Mouse (Mus musculus): Measurements from ENCODE around the gene 4921509C19Rik.
A peak's percentile ranks its signal among the peaks of the same experiment; 100 is the strongest.
"Not testable (repeated sequence)": the region's sequence is repeated elsewhere in the genome, so short reads cannot be mapped to it uniquely, and the experiment has no call there.

The 4921509C19Rik gene

GRCm38 (mm10) chr2:151476053-151476452 is at the start of gene 4921509C19Rik:
4921509C19Rik (minus strand) TSS chr2:151476153.
- not testable (repeated sequence) for DNase-seq

DNA sequence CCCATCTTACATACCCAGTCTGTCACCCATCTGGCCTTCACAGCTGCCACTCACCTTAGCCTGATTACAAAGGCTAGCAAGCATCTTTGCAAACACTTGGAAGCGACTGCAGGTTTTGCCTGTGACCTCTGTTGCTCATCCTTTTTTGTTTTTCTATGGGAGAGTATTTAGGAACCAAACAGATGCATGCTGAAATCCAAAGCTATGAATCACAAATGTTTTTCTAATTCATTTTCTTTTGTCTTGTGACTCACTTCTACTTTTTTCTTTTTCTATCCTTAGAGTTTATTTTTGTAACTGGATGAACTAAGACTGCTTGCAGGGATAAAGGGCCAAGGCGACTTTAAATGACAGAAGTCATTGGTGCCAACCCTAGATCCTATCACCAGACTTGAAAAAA is 49.6 kb upstream of the 4921509C19Rik start:
- no peak for DNase-seq

DNA sequence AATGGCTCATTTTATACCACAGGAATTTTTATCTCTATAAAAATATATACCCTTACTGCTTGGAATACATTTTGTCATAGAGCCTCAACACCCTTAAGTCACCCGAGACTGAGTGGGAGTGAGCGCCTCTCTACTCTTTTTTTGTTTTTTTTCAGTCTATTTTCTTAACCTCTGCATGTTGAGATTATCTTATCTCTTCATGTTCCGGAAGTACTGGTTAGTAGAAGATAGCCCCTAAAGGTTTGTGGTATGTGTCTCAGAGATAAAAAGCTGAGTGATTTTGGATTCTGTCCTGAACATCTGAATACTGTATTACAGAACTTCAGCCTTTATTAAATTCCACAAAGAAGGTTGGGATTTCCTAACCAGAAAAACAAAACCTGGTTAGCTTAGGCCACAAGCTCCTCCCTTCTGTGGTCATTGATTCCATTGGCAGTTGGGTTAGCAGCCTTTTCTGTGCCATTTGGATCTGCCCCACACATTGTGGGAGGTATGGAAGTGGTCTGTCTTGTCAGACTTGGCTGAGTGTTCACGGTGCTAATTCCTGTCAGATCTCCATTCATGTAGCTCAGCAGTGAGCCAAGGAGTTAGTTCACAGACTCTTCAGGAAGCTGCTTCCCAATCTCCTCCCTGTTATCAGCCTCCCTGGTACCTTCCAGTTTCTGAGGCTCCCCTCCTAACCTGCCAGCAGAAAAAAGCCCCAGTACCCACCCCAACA is 48.5 kb upstream of the 4921509C19Rik start:
- no peak for DNase-seq

DNA sequence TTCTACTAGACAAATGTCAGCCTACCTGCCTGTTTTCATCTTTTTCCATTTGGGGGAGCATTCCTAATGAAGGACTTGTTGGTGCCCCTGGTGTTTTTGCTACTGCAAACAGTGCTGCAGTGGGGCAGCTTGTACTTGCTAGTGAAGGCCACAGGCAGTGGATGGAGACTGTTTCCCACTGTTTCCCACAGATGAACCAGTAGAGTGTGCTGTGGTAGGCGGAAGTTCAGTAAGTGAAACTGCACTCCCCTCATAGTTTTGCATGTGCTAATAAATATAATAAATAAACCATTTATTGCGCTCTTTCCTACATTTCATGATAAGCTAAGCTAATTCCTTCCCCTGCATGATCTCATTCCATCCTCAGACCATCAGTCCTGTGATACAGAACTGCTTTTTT is 43.0 kb upstream of the 4921509C19Rik start:
- no peak for DNase-seq

DNA sequence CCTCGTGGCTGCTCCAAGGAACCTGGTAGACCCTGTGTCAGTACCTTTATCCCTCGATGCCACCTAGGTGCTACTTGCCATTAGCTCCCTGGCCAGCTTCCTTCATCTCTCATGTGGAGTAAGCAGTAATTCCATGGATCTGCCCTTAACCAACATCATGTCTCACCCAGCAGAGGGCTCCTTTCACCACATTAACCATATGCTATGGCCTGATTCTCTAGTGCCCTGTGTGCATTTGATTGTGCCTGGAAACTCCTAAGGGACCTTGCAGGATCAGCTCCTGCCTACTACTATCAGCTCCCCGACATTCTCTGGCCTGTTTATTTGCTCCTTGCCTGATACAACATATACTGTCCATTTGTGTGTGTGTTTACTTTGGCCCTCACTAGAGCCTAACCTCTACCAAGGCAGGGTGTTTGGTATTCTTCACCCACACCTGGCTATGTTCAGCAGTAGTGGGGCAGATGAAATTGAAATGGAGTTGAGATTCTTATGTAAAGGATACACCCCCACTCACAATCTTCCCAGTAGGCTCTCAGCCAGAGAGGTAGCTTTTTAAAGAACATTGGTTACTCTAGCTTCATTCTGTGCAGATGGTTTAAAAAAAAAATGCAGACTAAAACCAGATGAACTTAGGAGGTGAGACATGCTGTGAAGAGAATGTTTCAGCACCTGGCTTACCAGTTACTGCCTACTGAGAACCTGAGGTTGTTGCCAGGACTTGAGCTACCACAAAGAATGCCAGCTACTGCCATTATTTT is 37.8 kb upstream of the 4921509C19Rik start:
- DNase-seq = no peak

- DNase-seq = peak; percentile 66
Observed at GRCm38 (mm10) chr2:151512199-151512598, 36.2 kb upstream of the 4921509C19Rik start.

DNA sequence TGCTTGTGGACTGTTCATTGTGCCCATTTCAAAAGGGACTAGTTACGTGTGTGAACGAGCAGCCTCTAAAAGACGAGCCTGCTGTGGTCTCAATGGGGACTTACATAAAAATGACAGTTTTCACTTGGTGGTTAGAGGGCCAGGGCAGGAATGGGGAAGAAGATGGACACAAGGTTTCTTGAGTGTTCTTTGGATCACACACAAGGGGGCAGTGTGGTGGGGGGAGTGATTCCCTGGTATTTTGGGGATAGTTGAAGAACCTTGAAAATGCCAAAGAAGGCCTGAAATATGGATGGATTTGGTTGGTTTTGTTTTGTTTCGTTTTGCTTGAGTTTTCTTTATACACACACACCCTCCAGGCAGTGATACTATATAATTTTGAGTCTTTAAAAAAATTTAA is 28.3 kb upstream of the 4921509C19Rik start:
- DNase-seq = no peak

- DNase-seq = no peak
Observed at GRCm38 (mm10) chr2:151500442-151501007, 24.6 kb upstream of the 4921509C19Rik start.

- DNase-seq = no peak
Observed at GRCm38 (mm10) chr2:151498358-151498757, 22.4 kb upstream of the 4921509C19Rik start.

DNA sequence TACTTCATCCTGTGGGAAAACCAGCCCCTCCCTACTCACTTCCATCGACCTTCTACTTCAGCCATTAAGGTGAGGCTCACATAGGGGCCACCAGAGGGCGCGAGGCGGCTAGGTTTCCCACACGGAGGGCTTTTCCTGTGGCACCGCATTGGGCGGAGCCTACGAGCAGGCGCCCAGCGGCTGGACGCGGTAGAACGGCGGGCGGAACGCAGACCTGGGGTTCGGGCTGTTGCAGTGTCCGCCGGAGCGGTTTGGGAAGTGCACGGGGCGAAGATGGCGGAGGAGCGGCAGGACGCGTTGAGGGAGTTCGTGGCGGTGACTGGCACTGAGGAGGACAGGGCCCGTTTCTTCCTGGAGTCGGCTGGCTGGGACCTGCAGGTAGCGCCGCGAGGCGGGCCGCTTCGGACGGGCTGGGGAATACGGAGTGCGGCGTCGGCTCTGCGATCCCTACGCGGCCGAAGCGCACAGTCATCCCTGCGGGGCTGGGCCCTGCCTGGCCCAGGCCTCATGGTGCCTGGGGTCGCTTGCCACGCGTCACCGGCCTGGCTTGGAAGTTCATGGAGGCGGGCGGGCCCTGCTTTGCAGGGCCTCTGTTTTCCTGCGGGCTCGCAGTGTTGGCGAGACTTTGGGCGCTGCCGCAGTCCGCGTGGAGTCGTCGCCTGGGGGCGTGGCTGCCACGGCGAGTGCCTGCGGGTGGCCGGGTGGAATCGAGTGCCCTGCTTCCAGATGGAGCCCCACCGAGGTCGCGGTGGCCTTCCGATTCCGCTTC is 18.3 kb upstream of the 4921509C19Rik start, which contains the start of gene Nsfl1c:
Gene Nsfl1c (plus strand): TSS at position 148 of the 769 bp plus-strand sequence.
- DNase-seq = peak; percentile 96

DNA sequence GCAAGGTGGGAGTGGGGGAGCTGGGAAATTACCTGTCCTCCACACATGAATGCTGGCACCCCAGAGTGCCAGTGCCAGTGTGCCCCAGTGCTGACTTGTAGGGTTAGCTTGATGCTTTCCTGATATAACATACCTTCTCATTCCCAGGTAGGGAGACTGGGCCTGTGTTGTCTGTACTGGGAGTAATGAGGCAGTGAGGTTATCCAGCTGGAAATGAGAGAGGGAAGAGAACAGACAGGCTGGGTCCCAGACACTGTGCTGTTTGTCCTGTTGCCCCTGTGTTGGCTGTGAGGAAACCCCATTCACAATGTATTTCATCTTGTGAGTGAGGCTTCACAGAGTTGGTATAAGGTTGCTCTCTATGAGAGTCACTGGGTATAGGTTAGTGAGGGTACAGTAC is 10.5 kb upstream of the 4921509C19Rik start:
- no peak for DNase-seq

DNA sequence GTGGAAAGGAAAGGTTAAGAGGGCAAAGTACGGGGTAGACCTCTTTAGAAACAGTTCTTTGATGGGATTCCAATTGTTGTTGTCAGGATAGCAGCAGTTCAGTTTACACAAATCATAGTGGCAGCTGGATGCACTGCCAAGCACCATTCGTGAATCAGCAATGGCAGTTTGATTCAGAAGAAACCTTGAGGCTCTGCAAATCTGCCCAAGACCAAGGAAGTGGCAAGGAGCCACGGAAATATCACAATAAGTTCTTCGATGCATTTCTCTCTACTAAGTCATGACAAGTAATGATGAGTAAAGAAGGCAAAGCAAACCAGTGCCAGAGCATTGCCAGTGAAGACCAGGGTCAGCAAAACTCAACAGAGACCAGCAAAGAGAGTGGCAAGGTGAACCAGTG is 41.0 kb downstream of the 4921509C19Rik start:
- DNase-seq = not testable (repeated sequence)

GRCm38 (mm10) chr2:151434203-151434602 is 41.8 kb downstream of the 4921509C19Rik start:
- not testable (repeated sequence) for DNase-seq

Data from kidney, adult 18-20 months (tissue).